Mouse (Mus musculus) cortical plate, adult 2 months (tissue): Measurements from ENCODE around the gene Hes7. TPM values are rescaled to one million over a fixed set of nuclear protein-coding genes. Genes with fewer than 3 reads are reported as not detected.
A peak's percentile ranks its signal among the peaks of the same experiment; 100 is the strongest.

Source experiments
- H3K27ac ChIP-seq: fragments of 200-500 bp; 2 replicates; pipeline ENCODE4 v1.5.1; 2012; ENCODE audit warnings: low read length, control low read depth, inconsistent platforms; ENCODE audit not compliant: insufficient read depth
- H3K4me1 ChIP-seq: fragments of 200-500 bp; 2 replicates; pipeline ENCODE4 v1.6.1; 2011; ENCODE audit warnings: low read length; ENCODE audit not compliant: control insufficient read depth, insufficient read depth
- H3K4me3 ChIP-seq: fragments of 200-500 bp; 2 replicates; pipeline ENCODE4 v1.5.1; 2011; ENCODE audit warnings: mild to moderate bottlenecking, low read length, control low read depth; ENCODE audit not compliant: insufficient read depth
- CTCF ChIP-seq: fragments of 200-500 bp; IDR thresholded peaks from 2 replicates; pipeline ENCODE4 v1.5.1; 2011; ENCODE audit warnings: mild to moderate bottlenecking, control low read depth, low read length; ENCODE audit not compliant: insufficient read depth; ENCODE audit errors: extremely low read depth
- POLR2A ChIP-seq: fragments of 200-500 bp; IDR thresholded peaks from 2 replicates; pipeline ENCODE4 v1.6.1; 2011; ENCODE audit warnings: mild to moderate bottlenecking, low read length, control low read depth; ENCODE audit not compliant: insufficient read depth; ENCODE audit errors: extremely low read depth
- polyA plus RNA-seq: library from polyadenylated mRNA; depleted of rRNA; stranded (reverse); fragments of >200 nt; gene quantifications from 2 replicates; pipeline ENCODE4 v1.2.3, GENCODE M21; 2012; rRNA removed

Hes7 gene
- polyA plus RNA-seq, result 0.50 and 0.83 TPM in 2 replicates

- Histone ChIP-seq H3K27ac (no peak within 1 kb of the TSS), H3K4me3 (peak within 1 kb of the TSS; percentile 76), H3K4me1 (no peaks in the 10 kb centered on the region)
- TF ChIP-seq CTCF (no peak), POLR2A (no peak)
Observed at GRCm38 (mm10) chr11:69120221-69121000, at the start of gene Hes7. Gene Hes7 (plus strand): TSS chr11:69120404.

- Histone ChIP-seq H3K4me1 (peaks cover 4% of the 10 kb centered on the region), H3K4me3 (peak within 1 kb of the TSS; percentile 60), H3K27ac (peak within 1 kb of the TSS; percentile 49)
- peak; percentile 97 for TF ChIP-seq POLR2A
- TF ChIP-seq CTCF, result no peak
Observed at GRCm38 (mm10) chr11:69070590-69071222, 49.5 kb upstream of the Hes7 start, which contains the start of gene Tmem107. Gene Tmem107 (plus strand): TSS chr11:69070806.

- H3K4me1 ChIP-seq, result peaks cover 4% of the 10 kb centered on the region
- H3K4me3 ChIP-seq, result peak overlapping the region; percentile 60
- peak overlapping the region; percentile 49 for H3K27ac ChIP-seq
- TF ChIP-seq CTCF (no peak), POLR2A (no peak)
Observed at GRCm38 (mm10) chr11:69071262-69071661, 48.9 kb upstream of the Hes7 start.

DNA sequence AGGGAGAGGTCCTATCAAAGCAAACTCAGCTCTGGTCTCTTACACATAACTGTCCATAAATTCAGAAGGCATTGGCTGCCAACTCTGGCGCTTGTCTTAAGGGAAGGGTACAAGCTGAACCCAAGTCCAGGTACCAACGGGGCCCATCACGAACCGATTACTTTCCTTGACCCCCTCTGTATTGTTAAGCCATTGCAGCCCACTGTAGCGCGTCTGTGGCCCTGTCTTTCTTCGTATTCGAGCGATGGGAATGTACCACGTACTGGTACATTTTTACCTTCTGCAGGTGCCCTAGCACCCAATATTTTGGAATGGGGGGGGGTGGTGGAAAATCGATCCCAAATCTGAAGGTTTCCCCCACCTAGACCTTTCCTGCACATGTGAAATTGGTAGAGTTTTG is 48.0 kb upstream of the Hes7 start:
- H3K4me3 ChIP-seq, result no peak overlapping the region; the same call in 1 of the 2 replicates
- TF ChIP-seq POLR2A (no peak), CTCF (no peak)
- H3K4me1 ChIP-seq, result peaks cover 4% of the 10 kb centered on the region
- no peak overlapping the region; the same call in 1 of the 2 replicates for H3K27ac ChIP-seq

DNA sequence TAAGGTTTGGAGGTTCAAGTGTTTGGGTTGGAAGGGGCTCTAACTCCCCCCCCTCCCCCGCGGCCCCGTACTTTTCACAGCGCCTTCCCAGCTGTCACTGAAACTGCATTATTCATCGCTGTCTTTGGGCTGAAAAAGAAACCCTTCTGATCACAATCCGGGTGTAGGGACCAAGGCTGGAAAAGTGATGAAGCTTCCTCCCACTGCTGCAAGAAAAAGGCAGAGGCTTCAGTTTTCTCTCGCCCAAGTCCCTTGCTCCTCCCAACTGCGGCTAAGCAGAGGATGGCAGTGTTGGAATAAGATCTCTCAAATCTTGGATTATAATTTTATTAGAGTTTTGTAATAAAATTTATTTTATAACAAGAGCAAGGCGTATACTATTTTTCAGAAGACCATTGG is 47.5 kb upstream of the Hes7 start:
- TF ChIP-seq POLR2A, result no peak
- no peak for TF ChIP-seq CTCF
- peak overlapping the region; percentile 27; the same call in 1 of the 2 replicates for H3K27ac ChIP-seq
- H3K4me3 ChIP-seq, result peak overlapping the region; percentile 18; the same call in 1 of the 2 replicates
- H3K4me1 ChIP-seq, result peaks cover 4% of the 10 kb centered on the region

GRCm38 (mm10) chr11:69073065-69073888 is 46.9 kb upstream of the Hes7 start:
- peak overlapping the region; percentile 99 for H3K27ac ChIP-seq
- peaks cover 4% of the 10 kb centered on the region for H3K4me1 ChIP-seq
- TF ChIP-seq CTCF, result no peak
- TF ChIP-seq POLR2A, result peak; percentile 84; the same call in 1 of the 2 replicates
- H3K4me3 ChIP-seq, result peak overlapping the region; percentile 18

DNA sequence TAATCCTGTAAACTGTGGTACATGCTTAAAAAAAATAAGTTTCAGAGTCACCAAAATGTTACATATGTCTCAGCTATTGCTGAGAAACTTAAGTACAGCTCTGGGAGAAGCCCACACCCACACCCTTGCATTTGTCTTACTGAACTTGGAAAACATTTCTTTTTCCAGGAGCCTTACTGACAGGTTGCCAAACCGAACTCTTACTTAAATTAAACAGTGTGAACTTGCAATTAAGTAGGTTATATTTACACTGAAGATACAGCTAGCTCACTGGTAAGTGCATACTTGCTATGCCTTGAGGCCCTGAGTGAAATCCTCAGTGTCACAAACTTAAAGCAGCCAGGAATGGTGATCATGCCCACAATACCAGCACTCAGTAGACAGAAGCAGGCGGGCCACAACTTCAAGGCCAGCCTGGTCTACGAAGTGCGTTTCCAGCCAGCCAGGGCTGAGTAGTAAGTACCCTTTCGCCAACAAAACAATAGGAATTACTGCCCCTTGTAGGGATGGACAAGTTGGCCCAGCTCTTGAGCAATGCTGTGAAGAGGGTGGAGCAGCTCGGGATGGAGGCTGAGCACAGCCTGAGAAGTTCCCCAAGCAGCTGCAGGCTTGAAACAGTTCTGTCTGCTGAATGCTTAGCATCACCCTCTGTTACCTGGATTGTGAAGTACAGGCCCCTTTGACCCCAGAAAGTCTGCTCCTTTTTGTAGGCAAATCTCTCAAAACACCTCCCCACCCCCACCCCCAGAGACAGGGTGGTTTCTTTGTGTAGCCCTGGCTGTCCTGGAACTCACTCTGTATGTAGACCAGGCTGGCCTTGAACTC is 46.0 kb upstream of the Hes7 start:
- Histone ChIP-seq H3K4me1 (peaks cover 4% of the 10 kb centered on the region), H3K4me3 (no peak overlapping the region), H3K27ac (peak overlapping the region; percentile 58; the same call in 1 of the 2 replicates)
- TF ChIP-seq CTCF (no peak), POLR2A (no peak)

- Histone ChIP-seq H3K4me3 (no peak overlapping the region), H3K27ac (no peak overlapping the region)
- TF ChIP-seq POLR2A (no peak), CTCF (no peak)
Observed at GRCm38 (mm10) chr11:69074776-69075069, 45.5 kb upstream of the Hes7 start.

GRCm38 (mm10) chr11:69075764-69076479 is 44.3 kb upstream of the Hes7 start:
- no peak overlapping the region for H3K27ac ChIP-seq
- no peak for TF ChIP-seq POLR2A
- no peak for TF ChIP-seq CTCF
- H3K4me1 ChIP-seq, result peaks cover 4% of the 10 kb centered on the region
- H3K4me3 ChIP-seq, result no peak overlapping the region

More at GRCm38 (mm10) chr11:69074776-69075069, 45.5 kb upstream of the Hes7 start:
- H3K4me1 ChIP-seq, result peaks cover 4% of the 10 kb centered on the region
